Mouse (Mus musculus) intestine, postnatal 0 days (tissue): ENCODE data around the gene Cadps2. TPM values are rescaled to one million over a fixed set of nuclear protein-coding genes. Genes with fewer than 3 reads are reported as not detected.

ENCODE experiments used
- ATAC-seq: fragments of 200-750 bp; cut with Nextera tagmentation; 2 replicates; pipeline ENCODE4 v1.8.0; 2017; ENCODE audit warnings: mild to moderate bottlenecking, moderate TSS enrichment, moderate library complexity
- H3K27ac ChIP-seq: fragments of 300-500 bp; sonication (generic); 2 replicates; pipeline ENCODE4 v1.5.1; 2014; ENCODE audit warnings: mild to moderate bottlenecking, low read depth, low read length, moderate library complexity
- H3K27me3 ChIP-seq: fragments of 300-500 bp; sonication (generic); replicated peaks from 2 replicates; pipeline ENCODE4 v1.6.1; 2014; ENCODE audit warnings: low read length, mixed read lengths; ENCODE audit not compliant: control insufficient read depth, insufficient read depth
- H3K36me3 ChIP-seq: fragments of 300-500 bp; sonication (generic); 2 replicates; pipeline ENCODE4 v1.6.1; 2014; ENCODE audit warnings: mild to moderate bottlenecking, moderate library complexity; ENCODE audit not compliant: control insufficient read depth, insufficient read depth
- H3K4me1 ChIP-seq: fragments of 300-500 bp; sonication (generic); replicated peaks from 2 replicates; pipeline ENCODE4 v1.6.1; 2014; ENCODE audit warnings: antibody characterized with exemption, low read length, mixed read lengths; ENCODE audit not compliant: control insufficient read depth, insufficient read depth
- H3K4me2 ChIP-seq: fragments of 300-500 bp; sonication (generic); replicated peaks from 2 replicates; pipeline ENCODE4 v1.6.1; 2014; ENCODE audit warnings: low read depth, mild to moderate bottlenecking, moderate library complexity
- H3K4me3 ChIP-seq: fragments of 300-500 bp; sonication (generic); 2 replicates; pipeline ENCODE4 v1.5.1; 2014; ENCODE audit warnings: low read depth, low read length
- H3K9ac ChIP-seq: fragments of 300-500 bp; sonication (generic); 2 replicates; pipeline ENCODE4 v1.6.1; 2014; ENCODE audit warnings: mild to moderate bottlenecking, low read depth, low read length
- H3K9me3 ChIP-seq: fragments of 300-500 bp; sonication (generic); 2 replicates; pipeline ENCODE4 v1.6.1; 2016; ENCODE audit warnings: mixed run types; ENCODE audit not compliant: control insufficient read depth
- CTCF ChIP-seq: sonication (generic); IDR thresholded peaks from 2 replicates; pipeline ENCODE4 v1.5.1; 2016; ENCODE audit warnings: low read depth, mild to moderate bottlenecking, control low read depth, antibody characterized with exemption, moderate library complexity
- WGBS: fragments of 180-500 bp; shearing (Covaris S2); extraction: QIAGEN DNeasy Blood & Tissue Kit; methylation state at CpG from one replicate; pipeline ENCODE4 v1.1.7; 2014; 5-methylcytosine and 5-hydroxymethylcytosine counted together
- polyA plus RNA-seq: library from polyadenylated mRNA; unstranded; fragments of >200 nt; fragmentation: Nextera tagmentation; extraction: Ambion mirVana; gene quantifications from 2 replicates; pipeline ENCODE4 v1.2.1, GENCODE M21; 2015

Gene Cadps2
- polyA plus RNA-seq, 1 experiment from 2014 or later = 1.3 TPM

GRCm38 (mm10) chr6:23567651-23568050 lies 271.6 kb downstream of the Cadps2 start:
- Histone ChIP-seq H3K27me3 (no peaks in the 10 kb centered on the region), H3K4me1 (no peaks in the 10 kb centered on the region), H3K27ac (no peak overlapping the region), H3K36me3 (no peaks in the 10 kb centered on the region), H3K9ac (no peak overlapping the region), H3K4me2 (no peak overlapping the region), H3K9me3 (no peaks in the 10 kb centered on the region), H3K4me3 (no peak overlapping the region)
- no peak for ATAC-seq
- 81% methylated on average over 1 of the region's 1 CpGs for WGBS
- no peak for TF ChIP-seq CTCF

GRCm38 (mm10) chr6:23549874-23550273 lies 289.3 kb downstream of the Cadps2 start:
- Histone ChIP-seq H3K27me3 (no peaks in the 10 kb centered on the region), H3K9ac (no peak overlapping the region), H3K4me3 (no peak overlapping the region), H3K4me1 (no peaks in the 10 kb centered on the region), H3K4me2 (no peak overlapping the region), H3K27ac (no peak overlapping the region), H3K36me3 (no peaks in the 10 kb centered on the region), H3K9me3 (no peaks in the 10 kb centered on the region)
- 36% methylated on average over 1 of the region's 1 CpGs for WGBS
- no peak for TF ChIP-seq CTCF
- ATAC-seq = 0 out of 2 replicates have a peak, but pooled peaks have one; percentile 28

GRCm38 (mm10) chr6:23523710-23524109 lies 315.5 kb downstream of the Cadps2 start:
- Histone ChIP-seq H3K27ac (no peak overlapping the region), H3K9me3 (no peaks in the 10 kb centered on the region), H3K4me1 (no peaks in the 10 kb centered on the region; the same call in 1 of the 2 replicates), H3K4me2 (no peak overlapping the region), H3K4me3 (no peak overlapping the region), H3K9ac (no peak overlapping the region), H3K36me3 (no peaks in the 10 kb centered on the region), H3K27me3 (no peaks in the 10 kb centered on the region)
- TF ChIP-seq CTCF = no peak
- WGBS = 43% methylated on average over 2 of the region's 2 CpGs
- no peak for ATAC-seq

GRCm38 (mm10) chr6:23522556-23522955 lies 316.7 kb downstream of the Cadps2 start:
- H3K9me3 ChIP-seq = no peaks in the 10 kb centered on the region
- no peak overlapping the region for H3K4me2 ChIP-seq
- no peak overlapping the region for H3K4me3 ChIP-seq
- 92% methylated on average over 5 of the region's 5 CpGs for WGBS
- no peak for TF ChIP-seq CTCF
- no peaks in the 10 kb centered on the region; the same call in 1 of the 2 replicates for H3K4me1 ChIP-seq
- H3K27me3 ChIP-seq = no peaks in the 10 kb centered on the region
- H3K9ac ChIP-seq = no peak overlapping the region
- no peak for ATAC-seq
- H3K36me3 ChIP-seq = no peaks in the 10 kb centered on the region
- no peak overlapping the region for H3K27ac ChIP-seq

- Histone ChIP-seq H3K27ac (no peak overlapping the region), H3K4me1 (no peaks in the 10 kb centered on the region), H3K36me3 (no peaks in the 10 kb centered on the region), H3K4me3 (no peak overlapping the region), H3K9ac (no peak overlapping the region), H3K4me2 (no peak overlapping the region), H3K9me3 (no peaks in the 10 kb centered on the region), H3K27me3 (no peaks in the 10 kb centered on the region)
- no peak for ATAC-seq
- 45% methylated on average over 5 of the region's 5 CpGs for WGBS
- TF ChIP-seq CTCF = no peak
These were observed 340.6 kb downstream of the Cadps2 start for GRCm38 (mm10) chr6:23498611-23499010.

- peak; percentile 80 for TF ChIP-seq CTCF
- Histone ChIP-seq H3K36me3 (no peaks in the 10 kb centered on the region), H3K4me1 (no peaks in the 10 kb centered on the region), H3K27me3 (no peaks in the 10 kb centered on the region), H3K4me3 (no peak overlapping the region), H3K9ac (no peak overlapping the region), H3K27ac (no peak overlapping the region), H3K9me3 (no peaks in the 10 kb centered on the region), H3K4me2 (no peak overlapping the region)
- 37% methylated on average over 7 of the region's 7 CpGs for WGBS
- no peak for ATAC-seq
These were observed 347.4 kb downstream of the Cadps2 start for GRCm38 (mm10) chr6:23491804-23492203.

- Histone ChIP-seq H3K27ac (no peak overlapping the region), H3K4me2 (no peak overlapping the region), H3K9ac (no peak overlapping the region), H3K27me3 (no peaks in the 10 kb centered on the region), H3K9me3 (no peaks in the 10 kb centered on the region), H3K4me1 (no peaks in the 10 kb centered on the region), H3K36me3 (no peaks in the 10 kb centered on the region), H3K4me3 (no peak overlapping the region)
- no peak for TF ChIP-seq CTCF
- no peak for ATAC-seq
- WGBS = 77% methylated on average over 2 of the region's 2 CpGs
These were observed 348.8 kb downstream of the Cadps2 start for GRCm38 (mm10) chr6:23490431-23490830.
